Mouse (Mus musculus): ENCODE results near the gene Ninj2. TPM values are rescaled to one million over a fixed set of nuclear protein-coding genes. Genes with fewer than 3 reads are reported as not detected.

Ninj2 gene
- total and polyA plus RNA-seq, 3 experiments, result 0.08 TPM; not detected in 2

DNA sequence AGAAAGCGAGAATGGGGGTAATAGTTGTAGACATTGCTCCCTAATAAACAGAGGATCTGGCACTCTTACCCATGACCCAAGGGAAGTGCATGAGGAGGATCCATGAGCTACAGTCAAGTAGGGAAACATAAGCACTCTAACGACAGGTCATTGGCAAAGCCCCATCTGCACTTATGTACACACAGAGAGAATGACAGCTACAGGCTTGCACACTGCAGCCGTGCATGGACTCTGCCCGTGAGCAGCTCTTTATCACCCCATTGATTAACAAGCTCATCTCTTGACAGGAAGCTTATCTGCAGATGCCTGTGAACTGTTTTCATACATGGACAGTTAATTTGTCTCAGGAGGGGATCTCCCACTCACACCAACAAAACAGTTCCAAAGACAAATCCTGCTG is 74.4 kb downstream of the Ninj2 start:
- H3K27me3 ChIP-seq (ENCODE audit: control insufficient read depth in 1 of 2, insufficient read depth in 2 of 2, low read length in 2 of 2), result peaks cover 0 to 3% of the 10 kb centered on the region in 2 experiments; a peak in 2 of 4 replicates
- H3K36me3 ChIP-seq (ENCODE audit: control insufficient read depth in 1 of 2, insufficient read depth in 2 of 2, low read length in 2 of 2), result no peaks in the 10 kb centered on the region; a peak in 1 of 4 replicates
- TF ChIP-seq MAFK (IDR thresholded peaks at IDR 0.05; ENCODE audit: borderline replicate concordance, low read depth, low read length), result no peak
- no peak for TF ChIP-seq RCOR1 (IDR thresholded peaks at IDR 0.05; ENCODE audit: low read depth, low read length)
- TF ChIP-seq SIN3A (IDR thresholded peaks at IDR 0.05; ENCODE audit: low read length), result no peak
- TF ChIP-seq CHD2 (IDR thresholded peaks at IDR 0.05; ENCODE audit: low read length), result no peak
- TF ChIP-seq MYB (IDR thresholded peaks at IDR 0.05; ENCODE audit: low read depth, low read length), result no peak
- TF ChIP-seq SMC3 (IDR thresholded peaks at IDR 0.05; ENCODE audit: low read depth, low read length), result no peak
- TF ChIP-seq BHLHE40 (IDR thresholded peaks at IDR 0.05; ENCODE audit: borderline replicate concordance, low read depth, low read length), result no peak
- no peak for TF ChIP-seq TAL1 (IDR thresholded peaks at IDR 0.05; ENCODE audit: low read length)
- no peak overlapping the region for H3K4me3 ChIP-seq (ENCODE audit: control insufficient read depth in 1 of 2, insufficient read depth in 1 of 2, low read depth in 2 of 2, low read length in 2 of 2)
- no peaks in the 10 kb centered on the region for H3K9me3 ChIP-seq (replicated peaks; ENCODE audit: insufficient read depth, low read length)
- no peaks in the 10 kb centered on the region for H3K79me2 ChIP-seq (ENCODE audit: control insufficient read depth, insufficient read depth, low read length, poor library complexity)
- no peak overlapping the region for H3K9ac ChIP-seq (ENCODE audit: control insufficient read depth, low read depth, low read length, poor library complexity, severe bottlenecking)
- H3K27ac ChIP-seq (ENCODE audit: control insufficient read depth, low read depth, low read length), result no peak overlapping the region
- DNase-seq (ENCODE audit: low read depth, low spot score), result no peak
- H3K4me1 ChIP-seq (ENCODE audit: control insufficient read depth in 1 of 2, insufficient read depth in 2 of 2, low read length in 2 of 2), result 0 out of 4 replicates have a peak, but pooled peaks cover 0 to 1% of the 10 kb centered on the region in 2 experiments

DNA sequence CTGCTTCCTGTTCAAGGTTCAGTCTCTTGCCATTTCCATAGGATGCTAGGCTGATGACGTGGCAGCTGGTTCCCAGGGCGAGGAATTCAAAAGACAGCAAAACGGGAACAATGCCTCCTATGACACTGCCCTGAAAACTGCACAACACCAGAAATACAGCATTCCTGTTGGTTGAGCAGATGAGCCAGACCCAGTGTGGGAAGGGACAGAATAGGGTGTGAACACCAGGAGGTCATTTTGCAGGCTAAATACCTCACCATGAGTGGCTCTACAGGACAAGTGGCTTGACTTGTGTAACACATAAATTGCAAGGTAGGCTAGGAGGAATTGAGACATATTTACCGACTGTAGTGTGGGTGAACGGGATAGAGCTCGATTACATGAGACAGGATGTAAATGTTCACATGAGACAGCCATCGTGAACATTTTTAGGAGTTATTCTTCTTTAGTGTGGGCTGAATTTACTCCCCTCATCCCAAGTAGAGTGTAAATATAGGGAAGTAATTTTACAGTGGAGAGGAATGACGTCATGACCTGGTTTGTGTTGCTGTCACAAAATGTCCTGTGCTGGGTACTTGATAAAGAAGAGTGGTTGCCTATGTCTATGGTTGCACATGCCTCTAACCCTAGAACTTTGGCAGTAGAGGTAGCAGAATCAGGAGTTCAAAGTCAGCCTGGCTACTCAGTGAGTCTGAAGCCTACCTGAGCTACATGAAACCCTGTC is 79.3 kb downstream of the Ninj2 start:
- DNase-seq (ENCODE audit: low read depth, low spot score), result no peak
- Histone ChIP-seq H3K9me3 (replicated peaks; ENCODE audit: insufficient read depth, low read length) (no peaks in the 10 kb centered on the region), H3K27me3 (ENCODE audit: control insufficient read depth in 1 of 2, insufficient read depth in 2 of 2, low read length in 2 of 2) (peaks cover 0 to 3% of the 10 kb centered on the region in 2 experiments; a peak in 1 of 4 replicates), H3K4me3 (ENCODE audit: control insufficient read depth in 1 of 2, insufficient read depth in 1 of 2, low read depth in 2 of 2, low read length in 2 of 2) (no peak overlapping the region), H3K9ac (ENCODE audit: control insufficient read depth, low read depth, low read length, poor library complexity, severe bottlenecking) (no peak overlapping the region), H3K4me1 (ENCODE audit: control insufficient read depth in 1 of 2, insufficient read depth in 2 of 2, low read length in 2 of 2) (peaks cover 5 to 10% of the 10 kb centered on the region in 2 experiments), H3K79me2 (ENCODE audit: control insufficient read depth, insufficient read depth, low read length, poor library complexity) (no peaks in the 10 kb centered on the region), H3K36me3 (ENCODE audit: control insufficient read depth in 1 of 2, insufficient read depth in 2 of 2, low read length in 2 of 2) (peaks cover 0 to 4% of the 10 kb centered on the region in 2 experiments; a peak in 2 of 4 replicates), H3K27ac (ENCODE audit: control insufficient read depth, low read depth, low read length) (no peak overlapping the region)
- TF ChIP-seq NRF1 (IDR thresholded peaks at IDR 0.05; ENCODE audit: insufficient read depth, low read depth, low read length, poor library complexity, severe bottlenecking) (no peak), MAZ (IDR thresholded peaks at IDR 0.05; ENCODE audit: low read depth, low read length) (no peak), UBTF (IDR thresholded peaks at IDR 0.05; ENCODE audit: borderline replicate concordance, insufficient read depth, low read depth, low read length) (no peak), TAL1 (IDR thresholded peaks at IDR 0.05; ENCODE audit: low read length) (no peak), ETS1 (IDR thresholded peaks at IDR 0.05; ENCODE audit: low read depth, low read length) (no peak), RCOR1 (IDR thresholded peaks at IDR 0.05; ENCODE audit: low read depth, low read length) (no peak), HCFC1 (IDR thresholded peaks at IDR 0.05; ENCODE audit: low read depth, low read length) (no peak), EP300 (IDR thresholded peaks at IDR 0.05; ENCODE audit: low read depth in 1 of 2, low read length in 2 of 2) (no peak)

All from MEL (cell line).